Comparison of ENCODE assay signal across 13 mouse cellular contexts in the genomic region with DNA sequence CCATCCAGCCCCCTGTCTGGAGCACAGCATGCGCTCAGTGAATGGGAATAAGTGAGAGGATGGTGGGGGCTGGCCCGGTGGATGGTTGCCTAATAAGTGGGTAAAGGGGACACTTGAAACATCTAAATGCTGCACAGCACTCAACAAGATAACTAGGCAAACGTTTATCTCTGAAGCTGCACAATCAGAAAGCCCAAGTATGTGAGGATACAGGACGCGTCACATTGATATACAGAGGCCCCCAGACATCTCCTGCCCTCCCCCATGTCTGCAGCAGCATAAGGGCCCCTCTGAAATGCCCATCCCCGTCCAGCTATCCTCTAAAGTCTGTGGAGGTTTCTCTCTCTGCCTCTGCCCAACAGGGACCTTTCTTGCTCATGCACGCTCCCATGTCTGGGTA.
DNase-seq lines count a peak whose midpoint lies in the region; ATAC-seq lines count a peak whose summit lies in the region.
"Had no signal": no experiment of that assay in that cellular context is flagged by ENCODE, and none has a peak within 500 bp of the region (broad histone marks: within the 10 kb centered on the region; RNA-seq: fewer than 3 reads in every experiment).

No protein-coding gene starts in this region.

- no peak for DNase-seq in heart, embryonic 10.5 days (ENCODE audit: low spot score)
- DNase-seq in heart, postnatal 10 days = no peak
- DNase-seq in kidney, postnatal 10 days = no peak
- DNase-seq in embryonic facial prominence, embryonic 11.5 days (ENCODE audit: low spot score) = no peak
- no peak for DNase-seq in frontal cortex, postnatal 25 days (ENCODE audit: low spot score in 2 of 2)
- DNase-seq in forebrain, embryonic 14.5 days (ENCODE audit: low spot score) = no peak
- DNase-seq: adrenal gland, postnatal 25 days; cerebellum, adult 11 months; layer of hippocampus, adult 9-11 months had no signal

- no peaks in the 10 kb centered on the region for H3K36me3 ChIP-seq in heart, embryonic 10.5 days
- no peaks in the 10 kb centered on the region for H3K36me3 ChIP-seq in kidney, embryonic 14.5 days (ENCODE audit: control insufficient read depth, insufficient read depth, low read length)
- no peaks in the 10 kb centered on the region for H3K36me3 ChIP-seq in embryonic facial prominence, embryonic 11.5 days (replicated peaks; ENCODE audit: control insufficient read depth, insufficient read depth, low read depth, low read length)
- no peaks in the 10 kb centered on the region for H3K36me3 ChIP-seq in limb, embryonic 15.5 days
- H3K36me3 ChIP-seq in forebrain, embryonic 14.5 days (ENCODE audit: control insufficient read depth, insufficient read depth, low read length) = no peaks in the 10 kb centered on the region

- 28% methylated on average over 7 of the region's 7 CpGs for WGBS in heart, embryonic 10.5 days
- 61% methylated on average over 7 of the region's 7 CpGs for WGBS in kidney, embryonic 14.5 days
- WGBS in embryonic facial prominence, embryonic 11.5 days = 57% methylated on average over 7 of the region's 7 CpGs
- WGBS in limb, embryonic 15.5 days = 56% methylated on average over 7 of the region's 7 CpGs
- WGBS in forebrain, embryonic 14.5 days = 78% methylated on average over 7 of the region's 7 CpGs

- 0 out of 2 replicates have a peak overlapping the region, but pooled peaks have one; percentile 18 for H3K9ac ChIP-seq in kidney, embryonic 14.5 days (ENCODE audit: low read depth, low read length)
- no peak overlapping the region for H3K9ac ChIP-seq in embryonic facial prominence, embryonic 11.5 days (replicated peaks; ENCODE audit: low read length)
- no peak overlapping the region for H3K9ac ChIP-seq in limb, embryonic 15.5 days
- H3K9ac ChIP-seq in forebrain, embryonic 14.5 days (ENCODE audit: low read length) = no peak overlapping the region

- H3K27ac ChIP-seq in heart, embryonic 10.5 days = peak overlapping the region; percentile 89
- H3K27ac ChIP-seq in kidney, embryonic 14.5 days (ENCODE audit: low read depth, low read length) = peak overlapping the region; percentile 33; the same call in 1 of the 2 replicates
- peak overlapping the region; percentile 48 for H3K27ac ChIP-seq in embryonic facial prominence, embryonic 11.5 days (replicated peaks; ENCODE audit: low read depth, low read length)
- peak overlapping the region; percentile 64 for H3K27ac ChIP-seq in limb, embryonic 15.5 days
- no peak overlapping the region for H3K27ac ChIP-seq in forebrain, embryonic 14.5 days (ENCODE audit: low read depth, low read length)

- H3K27me3 ChIP-seq in heart, embryonic 10.5 days (ENCODE audit: insufficient read depth, poor library complexity, severe bottlenecking) = no peaks in the 10 kb centered on the region
- H3K27me3 ChIP-seq in kidney, embryonic 14.5 days (ENCODE audit: control insufficient read depth, insufficient read depth, low read length) = no peaks in the 10 kb centered on the region
- no peaks in the 10 kb centered on the region for H3K27me3 ChIP-seq in embryonic facial prominence, embryonic 11.5 days (ENCODE audit: control insufficient read depth, insufficient read depth, low read length)
- no peaks in the 10 kb centered on the region for H3K27me3 ChIP-seq in limb, embryonic 15.5 days
- peaks cover 7% of the 10 kb centered on the region; the same call in 1 of the 2 replicates for H3K27me3 ChIP-seq in forebrain, embryonic 14.5 days (replicated peaks; ENCODE audit: control insufficient read depth, insufficient read depth, low read length)

- peak overlapping the region; percentile 32; the same call in 1 of the 2 replicates for H3K4me3 ChIP-seq in heart, embryonic 10.5 days
- no peak overlapping the region for H3K4me3 ChIP-seq in kidney, embryonic 14.5 days (ENCODE audit: low read length)
- H3K4me3 ChIP-seq in embryonic facial prominence, embryonic 11.5 days (ENCODE audit: low read depth, low read length) = no peak overlapping the region
- no peak overlapping the region for H3K4me3 ChIP-seq in limb, embryonic 15.5 days
- H3K4me3 ChIP-seq in forebrain, embryonic 14.5 days (ENCODE audit: low read depth, low read length) = no peak overlapping the region
- H3K4me3 ChIP-seq: megakaryocyte, embryonic 14.5 days had no signal

- intact Hi-C loops in heart, postnatal 10 days (cut with DNase I) = no loop called here

- no peak overlapping the region; the same call in 1 of the 2 replicates for H3K4me2 ChIP-seq in kidney, embryonic 14.5 days (replicated peaks; ENCODE audit: low read depth, low read length)
- no peak overlapping the region for H3K4me2 ChIP-seq in embryonic facial prominence, embryonic 11.5 days (ENCODE audit: low read depth, low read length)
- H3K4me2 ChIP-seq in limb, embryonic 15.5 days = peak overlapping the region; percentile 19
- H3K4me2 ChIP-seq in forebrain, embryonic 14.5 days (ENCODE audit: low read length) = no peak overlapping the region

- peaks cover 84% of the 10 kb centered on the region for H3K4me1 ChIP-seq in heart, embryonic 10.5 days
- H3K4me1 ChIP-seq in kidney, embryonic 14.5 days (ENCODE audit: control insufficient read depth, insufficient read depth, low read length) = peaks cover 50% of the 10 kb centered on the region
- H3K4me1 ChIP-seq in embryonic facial prominence, embryonic 11.5 days (ENCODE audit: control insufficient read depth, insufficient read depth, low read length) = peaks cover 19% of the 10 kb centered on the region
- H3K4me1 ChIP-seq in limb, embryonic 15.5 days = peaks cover 62% of the 10 kb centered on the region
- peaks cover 11% of the 10 kb centered on the region for H3K4me1 ChIP-seq in forebrain, embryonic 14.5 days (ENCODE audit: control insufficient read depth, insufficient read depth, low read length)

- ATAC-seq in kidney, embryonic 14.5 days (ENCODE audit: low FRiP score, low TSS enrichment) = no peak
- ATAC-seq in embryonic facial prominence, embryonic 11.5 days (replicated peaks; ENCODE audit: insufficient number of reproducible peaks, low FRiP score, low TSS enrichment, low read depth) = no peak
- no peak for ATAC-seq in limb, embryonic 15.5 days (ENCODE audit: insufficient number of reproducible peaks, low FRiP score, low TSS enrichment, low read depth)
- no peak for ATAC-seq in forebrain, embryonic 14.5 days
- ATAC-seq: forebrain, embryonic 16.5 days had no signal

- H3K9me3 ChIP-seq in heart, embryonic 10.5 days = no peaks in the 10 kb centered on the region
- H3K9me3 ChIP-seq in kidney, embryonic 14.5 days (ENCODE audit: control insufficient read depth, low read length) = no peaks in the 10 kb centered on the region
- no peaks in the 10 kb centered on the region for H3K9me3 ChIP-seq in embryonic facial prominence, embryonic 11.5 days (replicated peaks; ENCODE audit: control insufficient read depth, low read length)
- no peaks in the 10 kb centered on the region for H3K9me3 ChIP-seq in limb, embryonic 15.5 days
- no peaks in the 10 kb centered on the region for H3K9me3 ChIP-seq in forebrain, embryonic 14.5 days (replicated peaks; ENCODE audit: control insufficient read depth, low read length)
- H3K9me3 ChIP-seq: megakaryocyte, embryonic 14.5 days had no signal
